Mouse (Mus musculus) thymus, adult 2 months (tissue): ENCODE measurements at regions not wholly inside any gene's neighbourhood (a gene's known extent, or its start where the extent isn't known, plus 50 kb on each side); places are given as distances from the start of the nearest gene placed in this dataset.

Experiments
- DNase-seq: peaks from one replicate; pipeline ENCODE4 v3.0.0; 2021
- H3K27ac ChIP-seq: fragments of 200-500 bp; 2 replicates; pipeline ENCODE4 v1.5.1; 2012; ENCODE audit warnings: low read length, control low read depth; ENCODE audit not compliant: control insufficient read depth, insufficient read depth
- H3K27me3 ChIP-seq: fragments of 200-500 bp; 2 replicates; pipeline ENCODE4 v1.6.1; 2012; ENCODE audit warnings: mild to moderate bottlenecking, low read length, moderate library complexity, mixed read lengths; ENCODE audit not compliant: control insufficient read depth, insufficient read depth
- H3K36me3 ChIP-seq: fragments of 200-500 bp; 2 replicates; pipeline ENCODE4 v1.6.1; 2012; ENCODE audit warnings: mild to moderate bottlenecking, low read length, moderate library complexity; ENCODE audit not compliant: control insufficient read depth, insufficient read depth
- H3K4me1 ChIP-seq: fragments of 200-500 bp; replicated peaks from 2 replicates; pipeline ENCODE4 v1.6.1; 2012; ENCODE audit warnings: low read length; ENCODE audit not compliant: control insufficient read depth, insufficient read depth
- H3K4me3 ChIP-seq: fragments of 200-500 bp; 2 replicates; pipeline ENCODE4 v1.5.1; 2012; ENCODE audit warnings: mild to moderate bottlenecking, low read length, control low read depth, moderate library complexity; ENCODE audit not compliant: control insufficient read depth, insufficient read depth
- CTCF ChIP-seq: fragments of 200-500 bp; IDR thresholded peaks from 2 replicates; pipeline ENCODE4 v1.5.1; 2012; ENCODE audit warnings: mild to moderate bottlenecking, control low read depth, low read length, moderate library complexity, borderline replicate concordance; ENCODE audit not compliant: control insufficient read depth, poor library complexity, insufficient read depth; ENCODE audit errors: extremely low read depth
- POLR2A ChIP-seq: fragments of 200-500 bp; IDR thresholded peaks from 2 replicates; pipeline ENCODE4 v1.6.1; 2012; ENCODE audit warnings: mild to moderate bottlenecking, low read length, control low read depth, moderate library complexity; ENCODE audit not compliant: control insufficient read depth, poor library complexity, insufficient read depth; ENCODE audit errors: extremely low read depth
- whole genome bisulfite sequencing: fragments of 180-500 bp; shearing (Covaris S2); methylation state at CpG from one replicate; pipeline ENCODE4 v1.1.7; 2018; 5-methylcytosine and 5-hydroxymethylcytosine counted together

- Histone ChIP-seq H3K4me3 (no peak overlapping the region), H3K27ac (no peak overlapping the region), H3K27me3 (no peaks in the 10 kb centered on the region), H3K4me1 (no peaks in the 10 kb centered on the region), H3K36me3 (no peaks in the 10 kb centered on the region)
- TF ChIP-seq CTCF (no peak), POLR2A (no peak)
- 85% methylated on average over 10 of the region's 10 CpGs for WGBS
- no peak for DNase-seq
Observed at GRCm38 (mm10) chr11:63767631-63768250, 154.3 kb downstream of the Hs3st3b1 start.

GRCm38 (mm10) chr11:63769738-63770137 is 152.4 kb downstream of the Hs3st3b1 start:
- H3K4me3 ChIP-seq, result no peak overlapping the region
- H3K27me3 ChIP-seq, result no peaks in the 10 kb centered on the region
- no peaks in the 10 kb centered on the region for H3K4me1 ChIP-seq
- TF ChIP-seq POLR2A, result no peak
- TF ChIP-seq CTCF, result no peak
- H3K27ac ChIP-seq, result no peak overlapping the region
- H3K36me3 ChIP-seq, result no peaks in the 10 kb centered on the region
- WGBS, result 95% methylated on average over 2 of the region's 2 CpGs
- no peak for DNase-seq

- DNase-seq, result no peak
- Histone ChIP-seq H3K4me3 (no peak overlapping the region), H3K36me3 (no peaks in the 10 kb centered on the region), H3K27ac (no peak overlapping the region), H3K27me3 (no peaks in the 10 kb centered on the region), H3K4me1 (no peaks in the 10 kb centered on the region)
- WGBS, result 90% methylated on average over 6 of the region's 6 CpGs
- TF ChIP-seq POLR2A (no peak), CTCF (no peak)
Observed at GRCm38 (mm10) chr11:63775382-63775781, 146.7 kb downstream of the Hs3st3b1 start.

- 89% methylated on average over 6 of the region's 6 CpGs for WGBS
Observed at GRCm38 (mm10) chr11:63779371-63779770, 142.7 kb downstream of the Hs3st3b1 start.

GRCm38 (mm10) chr11:63781967-63782915 is 139.8 kb downstream of the Hs3st3b1 start:
- TF ChIP-seq POLR2A (no peak), CTCF (no peak)
- Histone ChIP-seq H3K27me3 (no peaks in the 10 kb centered on the region), H3K36me3 (no peaks in the 10 kb centered on the region), H3K4me1 (no peaks in the 10 kb centered on the region), H3K27ac (no peak overlapping the region), H3K4me3 (no peak overlapping the region)
- 89% methylated on average over 19 of the region's 19 CpGs for WGBS
- DNase-seq, result no peak

More at GRCm38 (mm10) chr11:63779371-63779770, 142.7 kb downstream of the Hs3st3b1 start:
- H3K4me1 ChIP-seq, result no peaks in the 10 kb centered on the region
- H3K27me3 ChIP-seq, result no peaks in the 10 kb centered on the region
- TF ChIP-seq CTCF (no peak), POLR2A (no peak)
- no peak overlapping the region for H3K4me3 ChIP-seq
- no peaks in the 10 kb centered on the region for H3K36me3 ChIP-seq
- no peak overlapping the region for H3K27ac ChIP-seq
- no peak for DNase-seq

GRCm38 (mm10) chr11:63785281-63785886 is 136.7 kb downstream of the Hs3st3b1 start:
- Histone ChIP-seq H3K27me3 (no peaks in the 10 kb centered on the region), H3K4me1 (no peaks in the 10 kb centered on the region), H3K27ac (no peak overlapping the region), H3K4me3 (no peak overlapping the region), H3K36me3 (no peaks in the 10 kb centered on the region)
- TF ChIP-seq POLR2A (no peak), CTCF (no peak)
- no peak for DNase-seq
- 61% methylated on average over 8 of the region's 8 CpGs for WGBS
